Mouse (Mus musculus) thymus, adult 2 months (tissue): ENCODE results near the gene Ncapd3.

Experiments used
- CTCF ChIP-seq: fragments of 200-500 bp; IDR thresholded peaks from 2 replicates; pipeline ENCODE4 v1.5.1; 2012; ENCODE audit warnings: mild to moderate bottlenecking, control low read depth, low read length, moderate library complexity, borderline replicate concordance; ENCODE audit not compliant: control insufficient read depth, poor library complexity, insufficient read depth; ENCODE audit errors: extremely low read depth
- POLR2A ChIP-seq: fragments of 200-500 bp; IDR thresholded peaks from 2 replicates; pipeline ENCODE4 v1.6.1; 2012; ENCODE audit warnings: mild to moderate bottlenecking, low read length, control low read depth, moderate library complexity; ENCODE audit not compliant: control insufficient read depth, poor library complexity, insufficient read depth; ENCODE audit errors: extremely low read depth

DNA sequence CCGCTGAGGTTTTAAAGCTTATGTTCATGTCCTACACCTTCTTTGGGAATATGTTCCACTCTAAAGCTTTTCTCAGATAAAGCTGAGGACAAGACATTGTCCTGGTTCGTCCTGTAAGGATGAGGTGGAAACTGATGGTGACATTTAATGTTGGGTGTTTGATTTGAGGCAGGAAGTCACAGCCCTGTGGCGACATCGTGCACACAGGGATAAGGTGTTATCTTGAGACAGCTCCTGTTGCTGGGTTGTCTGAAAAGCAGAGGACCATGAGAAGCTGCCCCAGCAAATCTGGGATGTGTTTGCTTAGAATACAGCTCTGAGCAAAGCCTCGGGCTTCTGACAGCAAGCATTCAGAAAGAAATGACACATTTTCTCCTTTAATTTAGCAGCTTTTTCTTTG is 56.3 kb downstream of the Ncapd3 start:
- TF ChIP-seq CTCF: no peak
- no peak for TF ChIP-seq POLR2A
